Mouse (Mus musculus) forelimb bud, embryonic 11.5 days (tissue): ENCODE measurements around the gene Pramef12.
A peak's percentile ranks its signal among the peaks of the same experiment; 100 is the strongest.
"Not testable (repeated sequence)": the region's sequence is repeated elsewhere in the genome, so short reads cannot be mapped to it uniquely, and the experiment has no call there.

Experiments used
- DNase-seq: peaks from one replicate; pipeline ENCODE4 v3.0.0-alpha.2; 2012; ENCODE audit warnings: low read depth, low spot score

Pramef12 gene

DNA sequence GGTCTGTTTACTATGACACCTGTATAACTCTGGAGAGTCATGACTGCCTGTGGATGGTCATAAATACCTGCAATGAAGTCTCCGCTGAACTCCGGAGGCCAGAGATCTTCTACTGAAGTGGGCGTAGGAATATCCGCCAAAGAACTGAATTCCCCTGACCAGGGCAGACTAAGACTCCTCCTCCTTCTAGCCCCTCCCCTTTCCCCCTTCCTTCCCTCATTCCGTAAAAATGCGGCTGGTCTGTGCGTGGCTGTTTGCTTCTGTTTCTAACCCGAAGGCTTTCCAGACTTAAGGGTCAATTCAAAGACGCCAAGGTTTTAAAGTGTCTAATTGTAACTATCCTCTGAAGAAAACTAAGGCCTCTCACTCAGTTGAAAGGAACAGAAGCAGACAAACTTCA is at the start of gene Pramef12:
Gene Pramef12 (minus strand): TSS at position 175 of the 400 bp plus-strand sequence.
- DNase-seq: no peak

GRCm38 (mm10) chr4:144453217-144453616 is 45.0 kb upstream of the Pramef12 start, which contains the start of gene Gm9944:
Gene Gm9944, minus strand, starts transcription at chr4:144453317.
- no peak for DNase-seq

- DNase-seq: no peak
These were observed 40.3 kb upstream of the Pramef12 start for GRCm38 (mm10) chr4:144448546-144448945.

DNA sequence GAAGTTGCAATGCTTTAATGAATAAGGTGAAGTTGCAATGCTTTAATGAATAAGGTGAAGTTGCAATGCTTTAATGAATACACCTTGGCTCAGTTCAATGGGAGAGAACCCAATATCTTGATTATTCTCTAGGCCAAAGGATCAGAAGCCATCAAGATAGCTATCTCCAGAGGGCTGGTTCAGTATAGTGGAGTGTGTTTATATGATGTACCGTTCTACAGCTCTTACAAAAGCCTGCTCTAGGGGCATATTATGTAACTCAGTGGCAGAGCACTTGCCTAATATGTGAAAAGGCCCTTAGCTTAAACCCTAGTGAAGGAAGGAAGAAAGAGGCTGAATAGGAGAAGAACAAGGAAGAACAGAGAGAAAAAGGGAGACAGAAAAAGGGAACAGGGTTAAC is 33.3 kb upstream of the Pramef12 start:
- DNase-seq: no peak

DNA sequence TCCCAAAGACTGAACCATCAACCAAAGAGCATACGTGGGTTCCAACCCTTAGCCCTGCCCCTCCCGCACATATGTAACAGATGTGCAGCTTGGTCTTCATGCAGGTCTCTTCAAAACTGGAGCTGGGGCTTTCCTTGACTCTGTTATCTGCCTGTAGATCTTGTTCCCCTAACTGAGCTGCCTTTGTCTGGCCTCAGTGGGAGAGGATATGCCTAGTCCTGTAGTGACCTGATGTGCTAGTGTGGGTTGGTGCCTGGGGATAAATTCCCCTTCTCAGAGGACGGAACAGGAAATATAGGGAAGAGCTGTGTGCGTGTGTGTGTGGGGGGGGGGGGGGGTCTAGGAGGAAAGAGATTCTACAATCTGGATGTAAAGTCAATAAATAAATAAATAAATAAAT is 32.8 kb upstream of the Pramef12 start:
- no peak for DNase-seq

- DNase-seq: no peak
These were observed 30.4 kb upstream of the Pramef12 start, which contains the start of gene 1700012P22Rik for GRCm38 (mm10) chr4:144438672-144439071. Gene 1700012P22Rik, minus strand, starts transcription at chr4:144438772.

DNA sequence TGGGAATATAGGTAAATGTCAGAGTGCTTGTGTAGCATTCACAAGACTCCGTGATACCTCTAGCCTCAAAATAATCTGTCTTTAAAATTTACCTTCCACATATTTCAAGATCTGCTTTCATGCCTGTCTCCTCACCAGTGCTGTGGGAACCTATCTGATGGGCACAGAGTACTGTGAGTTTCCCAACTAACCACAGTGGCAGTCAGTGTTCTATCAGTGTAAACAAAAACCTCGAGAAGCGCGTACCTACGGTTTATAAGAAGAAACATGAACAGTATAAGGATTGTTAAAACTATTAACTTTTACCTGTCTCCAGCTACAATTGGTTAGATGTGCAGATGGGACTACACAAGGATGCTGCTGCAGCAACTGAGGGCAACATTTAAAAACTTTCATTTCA is 25.0 kb upstream of the Pramef12 start:
- DNase-seq: no peak

DNA sequence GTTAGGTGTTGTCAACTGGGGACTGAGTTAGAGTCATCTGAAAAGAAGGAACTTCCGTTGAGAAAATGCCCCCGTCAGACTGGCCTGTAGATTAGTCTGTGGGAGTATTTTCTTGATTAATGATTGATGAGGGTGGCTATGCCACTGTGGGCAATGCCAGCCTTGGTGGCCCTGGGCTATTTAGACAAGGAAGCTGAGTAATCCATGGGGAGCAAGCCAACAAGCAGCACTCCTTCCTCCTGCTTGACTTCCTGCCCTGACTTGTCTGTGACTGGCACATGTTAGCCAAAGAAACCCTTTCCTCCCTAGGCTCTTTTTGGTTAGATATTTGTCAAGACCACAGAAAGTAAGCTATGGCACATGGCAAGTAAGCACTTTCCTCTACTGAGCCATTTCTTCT is 22.5 kb upstream of the Pramef12 start:
- no peak for DNase-seq

DNA sequence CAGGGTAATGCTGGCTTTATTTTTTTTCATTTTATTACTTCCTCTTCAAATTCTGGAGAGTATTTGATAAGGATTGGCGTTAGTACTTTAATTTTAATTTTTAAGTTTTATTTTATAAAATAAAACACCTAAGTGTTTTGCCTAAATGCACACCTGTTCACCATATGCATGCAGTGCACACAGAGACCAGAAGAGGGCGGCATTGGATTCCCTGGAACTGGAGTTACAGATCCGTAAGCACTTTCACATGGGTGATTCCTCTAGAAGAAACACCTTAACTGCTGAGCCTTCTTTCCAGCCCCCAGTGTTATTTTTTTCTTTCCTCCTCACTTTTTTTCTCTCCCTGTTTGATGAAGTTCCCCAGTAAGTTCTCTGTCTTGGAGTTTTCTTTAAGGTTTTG is 20.6 kb upstream of the Pramef12 start:
- DNase-seq: peak; percentile 59

- DNase-seq: no peak
These were observed 16.3 kb upstream of the Pramef12 start for GRCm38 (mm10) chr4:144424590-144424989.

- peak; percentile 12 for DNase-seq
These were observed 12.4 kb upstream of the Pramef12 start for GRCm38 (mm10) chr4:144420644-144421043.

GRCm38 (mm10) chr4:144406261-144406660 is 2.0 kb downstream of the Pramef12 start:
- no peak for DNase-seq

DNA sequence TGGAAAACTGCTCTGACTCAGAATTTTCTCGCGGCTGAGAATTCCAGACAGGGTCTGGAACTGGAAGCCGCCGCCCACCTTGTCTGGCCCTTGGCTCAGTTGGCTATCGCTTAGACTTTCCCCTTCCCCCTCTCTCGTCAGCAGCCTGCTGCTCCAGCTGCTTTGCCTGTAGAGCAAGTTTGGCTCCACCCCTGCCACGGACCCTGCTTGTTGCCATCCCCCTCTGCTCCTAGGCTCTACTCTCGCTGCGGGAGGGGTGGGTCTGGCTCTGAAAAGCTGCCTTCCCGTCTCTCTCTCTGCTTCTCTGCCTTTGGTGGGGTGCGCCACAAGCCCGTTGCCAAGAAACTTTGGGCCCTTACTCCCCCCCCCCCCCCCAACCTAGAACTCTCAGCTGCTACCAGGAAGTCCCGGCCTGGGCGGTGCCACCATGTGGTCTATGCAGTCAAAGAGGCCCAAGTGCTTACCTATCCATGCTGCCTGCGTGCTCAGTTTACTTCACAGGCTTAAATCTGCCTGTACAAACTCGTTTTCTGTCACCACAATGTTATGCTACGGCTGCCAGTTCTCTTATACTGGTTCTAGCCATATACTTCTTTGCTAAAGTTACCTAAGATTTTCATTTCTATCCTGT is 3.7 kb downstream of the Pramef12 start:
- DNase-seq: peak; percentile 81

DNA sequence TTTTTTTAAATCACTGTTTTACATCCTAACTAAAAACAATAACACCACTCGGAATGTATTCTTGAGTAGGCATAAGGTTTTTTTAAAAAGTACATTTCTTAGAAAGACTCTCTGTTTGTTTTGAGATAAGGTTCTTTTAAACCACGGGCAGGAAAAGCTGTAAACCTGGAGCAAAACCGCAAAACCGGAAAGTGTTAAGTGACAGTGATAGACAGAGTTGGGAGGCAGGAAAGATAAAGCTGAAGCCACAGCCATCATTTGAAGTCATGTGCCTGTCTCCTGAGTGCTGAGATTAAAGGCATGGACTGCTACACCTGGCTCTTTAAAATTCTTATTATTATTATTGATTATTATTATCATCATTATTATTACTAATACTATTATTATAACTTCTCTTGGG is 5.6 kb downstream of the Pramef12 start:
- DNase-seq: no peak

GRCm38 (mm10) chr4:144396316-144396715 is 11.9 kb downstream of the Pramef12 start:
- no peak for DNase-seq

GRCm38 (mm10) chr4:144377911-144378310 is 30.4 kb downstream of the Pramef12 start, which contains the start of gene Pramef20:
Gene Pramef20, minus strand, starts transcription at chr4:144377933.
- DNase-seq: no peak

- not testable (repeated sequence) for DNase-seq
These were observed 50.6 kb downstream of the Pramef12 start, which contains the start of gene Gm13119 for GRCm38 (mm10) chr4:144357642-144358041. Gene Gm13119, plus strand, starts transcription at chr4:144357942.
